Mouse (Mus musculus) heart, embryonic 11.5 days (tissue): Measurements from ENCODE around the gene Olfr1053. TPM values are rescaled to one million over a fixed set of nuclear protein-coding genes. Genes with fewer than 3 reads are reported as not detected.
"Not testable (repeated sequence)": the region's sequence is repeated elsewhere in the genome, so short reads cannot be mapped to it uniquely, and the experiment has no call there.

Source experiments
- ATAC-seq: fragments of 200-750 bp; cut with Nextera tagmentation; replicated peaks from 2 replicates; pipeline ENCODE4 v1.8.0; 2017; ENCODE audit warnings: moderate library complexity; ENCODE audit not compliant: insufficient number of reproducible peaks, low FRiP score, low TSS enrichment
- H3K27ac ChIP-seq: fragments of 300-500 bp; sonication (generic); 2 replicates; pipeline ENCODE4 v1.5.1; 2014; ENCODE audit warnings: mild to moderate bottlenecking, low read depth, low read length
- H3K27me3 ChIP-seq: fragments of 300-500 bp; sonication (generic); 2 replicates; pipeline ENCODE4 v1.6.1; 2014; ENCODE audit warnings: mild to moderate bottlenecking, low read length, mixed read lengths; ENCODE audit not compliant: control insufficient read depth, insufficient read depth
- H3K36me3 ChIP-seq: fragments of 300-500 bp; sonication (generic); 2 replicates; pipeline ENCODE4 v1.6.1; 2014; ENCODE audit warnings: mild to moderate bottlenecking, low read length, moderate library complexity, mixed read lengths; ENCODE audit not compliant: control insufficient read depth, insufficient read depth
- H3K4me1 ChIP-seq: fragments of 300-500 bp; sonication (generic); 2 replicates; pipeline ENCODE4 v1.6.1; 2014; ENCODE audit warnings: low read length; ENCODE audit not compliant: control insufficient read depth, insufficient read depth
- H3K4me2 ChIP-seq: fragments of 300-500 bp; sonication (generic); 2 replicates; pipeline ENCODE4 v1.6.1; 2014; ENCODE audit warnings: mild to moderate bottlenecking, moderate library complexity
- H3K4me3 ChIP-seq: fragments of 300-500 bp; sonication (generic); 2 replicates; pipeline ENCODE4 v1.5.1; 2014; ENCODE audit warnings: low read depth, low read length
- H3K9ac ChIP-seq: fragments of 300-500 bp; sonication (generic); 2 replicates; pipeline ENCODE4 v1.6.1; 2014; ENCODE audit warnings: mild to moderate bottlenecking, low read depth, low read length, moderate library complexity
- H3K9me3 ChIP-seq: fragments of 300-500 bp; sonication (generic); replicated peaks from 2 replicates; pipeline ENCODE4 v1.6.1; 2016; ENCODE audit warnings: low read length; ENCODE audit not compliant: control insufficient read depth
- WGBS: fragments of 180-500 bp; shearing (Covaris S2); extraction: QIAGEN DNeasy Blood & Tissue Kit; methylation state at CpG from one replicate; pipeline ENCODE4 v1.1.7; 2014; ENCODE audit not compliant: insufficient replicate concordance; 5-methylcytosine and 5-hydroxymethylcytosine counted together
- polyA plus RNA-seq: library from polyadenylated mRNA; unstranded; fragments of >200 nt; fragmentation: Nextera tagmentation; extraction: Ambion mirVana; gene quantifications from 2 replicates; pipeline ENCODE4 v1.2.1, GENCODE M21; 2014

Olfr1053 gene
- not detected in 2 replicates for polyA plus RNA-seq

DNA sequence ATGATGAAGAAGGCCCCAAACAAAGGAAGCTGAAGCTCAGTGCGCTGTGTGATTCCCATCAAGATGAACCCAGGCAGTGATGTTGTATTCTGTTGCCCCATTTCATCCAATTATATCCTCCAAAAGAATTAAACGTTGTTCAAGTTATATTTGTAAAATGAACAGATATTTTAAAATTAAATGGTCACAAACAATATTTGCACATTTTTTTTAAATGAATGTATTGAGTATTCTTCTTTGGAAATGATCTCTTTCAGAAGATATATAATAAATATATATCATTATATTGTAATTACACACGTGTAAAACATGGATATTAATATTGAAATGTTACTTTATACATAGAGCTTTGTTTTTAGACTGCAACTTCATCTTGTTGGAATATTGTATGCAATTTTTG, at the start of gene Olfr1053:
TSS of gene Olfr1053 (minus strand) at position 101 of the 400 bp plus-strand sequence.
- WGBS = 54% methylated on average over 3 of the region's 3 CpGs

DNA sequence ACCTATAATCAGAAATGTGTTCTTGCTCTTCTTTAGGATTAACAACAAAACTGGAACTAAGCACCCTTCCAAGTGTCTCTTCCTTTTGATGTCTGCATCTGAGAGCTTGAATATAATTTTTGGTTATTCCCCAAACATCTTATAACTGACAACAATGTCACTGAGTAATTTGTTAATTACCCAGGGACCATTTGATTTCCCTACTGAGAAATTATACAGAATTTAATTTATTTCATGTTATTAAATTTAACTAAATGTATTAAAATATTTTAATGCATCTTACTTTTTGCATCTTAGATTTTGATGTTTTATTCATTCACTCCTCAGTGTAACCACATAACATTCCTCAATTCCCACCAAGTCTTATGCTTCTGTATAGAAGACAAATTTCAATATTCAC, 47.3 kb upstream of the Olfr1053 start, which contains the start of gene Olfr1056:
TSS of gene Olfr1056 (minus strand) at position 101 of the 400 bp plus-strand sequence.
- Histone ChIP-seq H3K4me3 (no peak within 1 kb of the TSS), H3K9me3 (no peaks in the 10 kb centered on the region), H3K27me3 (no peaks in the 10 kb centered on the region), H3K36me3 (no peaks in the 10 kb centered on the region), H3K9ac (no peak within 1 kb of the TSS), H3K4me2 (no peak within 1 kb of the TSS), H3K27ac (no peak within 1 kb of the TSS), H3K4me1 (no peaks in the 10 kb centered on the region)
- no peak for ATAC-seq

More for the DNA sequence above, at the start of gene Olfr1053:
- no peaks in the 10 kb centered on the region for H3K9me3 ChIP-seq
- no peak within 1 kb of the TSS for H3K27ac ChIP-seq
- H3K4me2 ChIP-seq = no peak within 1 kb of the TSS
- H3K4me3 ChIP-seq = no peak within 1 kb of the TSS
- ATAC-seq = no peak
- no peaks in the 10 kb centered on the region for H3K4me1 ChIP-seq
- H3K36me3 ChIP-seq = no peaks in the 10 kb centered on the region
- no peak within 1 kb of the TSS for H3K9ac ChIP-seq
- H3K27me3 ChIP-seq = no peaks in the 10 kb centered on the region

GRCm38 (mm10) chr2:86351751-86352150, 36.7 kb upstream of the Olfr1053 start:
- not testable (repeated sequence) for H3K27me3 ChIP-seq, H3K9ac ChIP-seq, H3K4me1 ChIP-seq, H3K4me2 ChIP-seq, H3K36me3 ChIP-seq, H3K4me3 ChIP-seq, H3K9me3 ChIP-seq, H3K27ac ChIP-seq, ATAC-seq
- 91% methylated on average over 1 of the region's 1 CpGs for WGBS

DNA sequence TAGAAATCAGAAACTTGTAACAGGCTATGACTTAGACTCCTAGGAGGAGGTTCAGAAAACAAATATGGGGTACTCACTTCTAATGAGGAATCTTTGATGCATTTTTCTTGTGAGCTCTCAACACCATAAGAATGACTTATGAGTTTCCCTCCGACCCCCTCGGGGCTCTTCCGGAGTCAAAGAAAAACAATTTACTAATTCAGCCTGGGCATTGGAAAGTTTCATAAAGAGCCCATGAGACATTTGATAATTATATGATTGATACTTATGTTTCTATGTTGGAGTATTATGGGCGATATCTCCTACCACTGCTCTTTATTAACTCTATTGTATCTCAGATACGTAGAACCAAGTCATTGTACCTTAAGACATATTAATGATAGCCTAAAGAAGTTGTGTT, 35.1 kb upstream of the Olfr1053 start, which contains the start of gene Olfr1055:
TSS of gene Olfr1055 (minus strand) at position 101 of the 400 bp plus-strand sequence.
- no peaks in the 10 kb centered on the region for H3K36me3 ChIP-seq
- H3K27ac ChIP-seq = no peak within 1 kb of the TSS
- no peak within 1 kb of the TSS for H3K9ac ChIP-seq
- H3K27me3 ChIP-seq = no peaks in the 10 kb centered on the region
- no peaks in the 10 kb centered on the region for H3K4me1 ChIP-seq
- no peak within 1 kb of the TSS for H3K4me3 ChIP-seq
- 83% methylated on average over 5 of the region's 5 CpGs for WGBS
- no peak for ATAC-seq
- H3K4me2 ChIP-seq = no peak within 1 kb of the TSS
- H3K9me3 ChIP-seq = no peaks in the 10 kb centered on the region

GRCm38 (mm10) chr2:86335333-86335732, 20.2 kb upstream of the Olfr1053 start, which contains the start of gene Olfr1054:
Olfr1054 (minus strand) TSS chr2:86335433.
- H3K4me2 ChIP-seq = no peak within 1 kb of the TSS
- no peak within 1 kb of the TSS for H3K4me3 ChIP-seq
- H3K27me3 ChIP-seq = no peaks in the 10 kb centered on the region
- ATAC-seq = no peak
- no peak within 1 kb of the TSS for H3K9ac ChIP-seq
- H3K4me1 ChIP-seq = no peaks in the 10 kb centered on the region
- no peak within 1 kb of the TSS for H3K27ac ChIP-seq
- no peaks in the 10 kb centered on the region for H3K36me3 ChIP-seq
- 86% methylated on average over 3 of the region's 3 CpGs for WGBS
- no peaks in the 10 kb centered on the region for H3K9me3 ChIP-seq

DNA sequence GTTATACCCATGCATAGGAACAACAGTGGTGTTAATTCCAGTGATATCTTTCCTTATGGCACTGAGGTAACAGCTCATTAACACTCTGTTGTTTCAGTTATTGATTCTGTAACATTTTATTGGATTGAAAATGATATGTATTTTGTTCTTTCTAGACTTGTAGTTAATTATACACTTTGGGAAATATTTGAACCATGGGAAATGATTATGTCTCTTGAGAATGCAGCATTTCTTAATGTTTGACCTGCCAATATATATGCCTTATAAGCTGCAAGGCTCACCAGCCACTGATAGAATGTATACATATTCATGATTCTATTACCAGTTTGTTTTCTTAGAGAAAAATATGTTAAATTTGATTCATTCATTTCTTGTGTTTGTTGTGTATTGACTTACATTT, 22.9 kb downstream of the Olfr1053 start, which contains the start of gene Olfr1052:
TSS of gene Olfr1052 (plus strand) at position 301 of the 400 bp plus-strand sequence.
- Histone ChIP-seq H3K4me3 (no peak within 1 kb of the TSS), H3K36me3 (no peaks in the 10 kb centered on the region), H3K27ac (no peak within 1 kb of the TSS), H3K9ac (no peak within 1 kb of the TSS), H3K27me3 (no peaks in the 10 kb centered on the region), H3K4me1 (no peaks in the 10 kb centered on the region), H3K4me2 (no peak within 1 kb of the TSS), H3K9me3 (no peaks in the 10 kb centered on the region)
- no peak for ATAC-seq

GRCm38 (mm10) chr2:86278988-86279387, 36.1 kb downstream of the Olfr1053 start, which contains the start of gene Olfr1051:
Olfr1051 (minus strand) TSS chr2:86279088.
- H3K36me3 ChIP-seq, H3K4me1 ChIP-seq, H3K4me3 ChIP-seq, H3K27me3 ChIP-seq, ATAC-seq, H3K9ac ChIP-seq, H3K9me3 ChIP-seq, H3K4me2 ChIP-seq, H3K27ac ChIP-seq: not testable (repeated sequence)

Other genes with a start within 250 kb of the Olfr1053 start
- not detected in 2 replicates for gene Olfr1036, start 241.3 kb downstream of the Olfr1053 start, polyA plus RNA-seq
- gene Olfr1037, start 227.9 kb downstream of the Olfr1053 start, polyA plus RNA-seq = not detected in 2 replicates
- gene Olfr1039, start 179.4 kb downstream of the Olfr1053 start, polyA plus RNA-seq = not detected in 2 replicates
- not detected in 2 replicates for gene Olfr1040, start 168.6 kb downstream of the Olfr1053 start, polyA plus RNA-seq
- gene Olfr1042, start 153.4 kb downstream of the Olfr1053 start, polyA plus RNA-seq = not detected in 2 replicates
- gene Olfr1043, start 147.8 kb downstream of the Olfr1053 start, polyA plus RNA-seq = not detected in 2 replicates
- gene Olfr1044, start 137.5 kb downstream of the Olfr1053 start, polyA plus RNA-seq = not detected in 2 replicates
- gene Olfr52, start 129.6 kb downstream of the Olfr1053 start, polyA plus RNA-seq = not detected in 2 replicates
- gene Olfr1045, start 112.3 kb downstream of the Olfr1053 start, polyA plus RNA-seq = not detected in 2 replicates
- not detected in 2 replicates for gene Olfr1046, start 96.0 kb downstream of the Olfr1053 start, polyA plus RNA-seq
- not detected in 2 replicates for gene Olfr1047, start 83.9 kb downstream of the Olfr1053 start, polyA plus RNA-seq
- gene Olfr1048, start 75.0 kb downstream of the Olfr1053 start, polyA plus RNA-seq = not detected in 2 replicates
- gene Olfr1049, start 57.0 kb downstream of the Olfr1053 start, polyA plus RNA-seq = not detected in 2 replicates
- not detected in 2 replicates for gene Olfr1051, start 36.2 kb downstream of the Olfr1053 start, polyA plus RNA-seq
- gene Olfr1052, start 22.8 kb downstream of the Olfr1053 start, polyA plus RNA-seq = not detected in 2 replicates
- not detected in 2 replicates for gene Olfr1054, start 20.1 kb upstream of the Olfr1053 start, polyA plus RNA-seq
- gene Olfr1055, start 35.0 kb upstream of the Olfr1053 start, polyA plus RNA-seq = not detected in 2 replicates
- gene Olfr1056, start 47.2 kb upstream of the Olfr1053 start, polyA plus RNA-seq = not detected in 2 replicates
- not detected in 2 replicates for gene Olfr1057, start 63.1 kb upstream of the Olfr1053 start, polyA plus RNA-seq
- not detected in 2 replicates for gene Olfr1058, start 73.3 kb upstream of the Olfr1053 start, polyA plus RNA-seq
- gene Olfr1061, start 98.8 kb upstream of the Olfr1053 start, polyA plus RNA-seq = not detected in 2 replicates
- gene Olfr1062, start 111.5 kb upstream of the Olfr1053 start, polyA plus RNA-seq = not detected in 2 replicates
- not detected in 2 replicates for gene Olfr1065, start 135.3 kb upstream of the Olfr1053 start, polyA plus RNA-seq
- not detected in 2 replicates for gene Olfr1066, start 141.0 kb upstream of the Olfr1053 start, polyA plus RNA-seq
- gene Olfr228, start 172.1 kb upstream of the Olfr1053 start, polyA plus RNA-seq = not detected in 2 replicates
- gene Olfr1076, start 193.2 kb upstream of the Olfr1053 start, polyA plus RNA-seq = not detected in 2 replicates
- not detected in 2 replicates for gene Olfr1079, start 227.2 kb upstream of the Olfr1053 start, polyA plus RNA-seq
- not detected in 2 replicates for gene Olfr1080, start 243.0 kb upstream of the Olfr1053 start, polyA plus RNA-seq